Mouse (Mus musculus): ENCODE data around the gene Swap70. TPM values are rescaled to one million over a fixed set of nuclear protein-coding genes. Genes with fewer than 3 reads are reported as not detected.

Swap70 gene
- total RNA-seq, 2 experiments from 2014 or later: 41.5 to 71.0 TPM

DNA sequence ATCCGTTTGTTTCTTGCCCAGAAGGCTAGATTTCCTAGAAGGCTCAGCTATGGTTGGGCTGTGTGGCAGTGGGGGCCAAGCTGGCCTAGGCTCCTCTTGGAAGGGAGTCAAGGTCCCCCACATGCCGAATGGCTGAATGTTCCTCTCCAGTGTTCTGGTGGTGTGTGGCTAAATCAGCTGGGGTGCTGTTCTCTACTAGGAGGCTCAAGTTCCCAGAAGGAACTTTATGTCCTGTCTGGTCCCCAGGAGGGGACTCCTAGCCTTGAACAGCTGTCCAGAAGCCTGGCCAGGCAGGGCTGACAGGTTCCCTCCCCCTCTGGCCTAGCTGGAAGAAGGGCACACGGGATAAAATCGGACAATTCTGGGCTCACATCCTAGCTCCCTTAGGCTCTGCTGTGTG is 76.1 kb downstream of the Swap70 start:
- ATAC-seq (replicated peaks; ENCODE audit: poor library complexity, severe bottlenecking): no peak

DNA sequence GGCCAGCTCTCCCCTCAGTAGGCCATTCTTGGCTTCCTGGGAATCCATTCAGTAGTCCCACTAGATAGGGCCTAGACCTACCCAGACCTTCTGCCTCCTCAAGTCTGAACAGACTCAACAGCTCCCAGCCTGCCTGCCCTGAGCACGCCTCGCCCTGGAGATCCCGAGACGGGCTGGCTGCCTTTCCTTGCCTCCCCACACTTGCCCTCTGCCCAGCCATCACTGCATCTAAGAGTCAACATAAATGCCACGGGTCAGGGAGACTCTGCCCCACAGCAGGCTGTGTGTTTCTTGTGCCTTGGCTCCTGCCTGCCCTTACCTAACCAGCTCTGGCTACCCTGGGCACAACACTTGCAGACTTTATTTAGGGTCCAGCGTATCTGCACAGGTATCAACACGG is 76.6 kb downstream of the Swap70 start:
- ATAC-seq (replicated peaks; ENCODE audit: poor library complexity, severe bottlenecking): no peak

DNA sequence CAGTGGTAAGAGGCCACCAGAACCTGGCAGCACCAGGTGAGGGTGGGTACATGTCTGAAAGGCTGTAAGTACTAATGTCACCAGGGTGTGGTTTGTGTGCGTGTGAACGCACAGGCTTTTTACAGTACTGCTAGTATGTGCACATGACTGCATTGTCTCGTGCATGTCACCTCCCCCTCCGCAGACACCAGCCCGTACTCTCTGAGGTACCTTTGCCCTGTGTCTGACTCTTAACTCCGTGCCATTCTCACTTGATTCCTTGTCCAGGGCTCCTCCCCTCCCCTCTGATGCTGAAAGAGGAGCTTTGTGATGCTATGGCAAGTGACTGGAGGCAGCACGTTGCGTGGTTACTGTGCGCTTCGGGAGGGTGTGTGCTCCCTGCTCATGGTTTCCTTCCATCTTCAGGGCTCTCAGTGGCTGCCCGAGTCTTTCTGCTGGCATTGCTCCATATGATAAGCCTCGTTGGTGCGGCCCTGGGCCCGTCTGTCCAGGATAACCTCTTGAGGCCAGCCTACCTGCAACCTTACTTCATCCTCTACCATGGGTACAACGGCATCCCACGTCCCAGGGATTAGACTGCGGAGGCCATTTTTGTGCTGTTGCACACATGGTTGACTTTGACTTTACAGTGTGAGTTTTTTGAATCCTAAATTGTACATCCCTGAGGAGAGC is 77.4 kb downstream of the Swap70 start:
- ATAC-seq (replicated peaks; ENCODE audit: poor library complexity, severe bottlenecking): no peak

DNA sequence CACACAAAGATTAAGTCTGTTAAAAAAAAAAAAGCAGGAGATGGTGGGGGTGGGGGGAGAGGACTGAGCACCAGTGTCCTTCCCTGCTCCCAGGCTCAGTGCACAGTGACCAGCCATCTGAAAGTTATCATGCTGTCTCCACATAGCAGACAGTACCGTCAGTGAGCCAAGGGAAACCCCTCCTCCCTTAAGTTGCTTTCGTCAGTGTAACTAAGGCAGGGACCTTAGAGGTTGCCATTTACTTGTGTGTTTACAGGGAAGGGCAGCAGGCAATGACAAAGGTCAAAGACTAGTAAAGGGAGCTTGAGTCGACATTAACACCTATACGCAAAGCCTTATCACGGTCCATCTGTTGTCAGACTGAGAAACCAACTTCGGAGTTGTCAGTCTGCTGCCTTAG is 81.4 kb downstream of the Swap70 start:
- no peak for ATAC-seq (replicated peaks; ENCODE audit: poor library complexity, severe bottlenecking)

DNA sequence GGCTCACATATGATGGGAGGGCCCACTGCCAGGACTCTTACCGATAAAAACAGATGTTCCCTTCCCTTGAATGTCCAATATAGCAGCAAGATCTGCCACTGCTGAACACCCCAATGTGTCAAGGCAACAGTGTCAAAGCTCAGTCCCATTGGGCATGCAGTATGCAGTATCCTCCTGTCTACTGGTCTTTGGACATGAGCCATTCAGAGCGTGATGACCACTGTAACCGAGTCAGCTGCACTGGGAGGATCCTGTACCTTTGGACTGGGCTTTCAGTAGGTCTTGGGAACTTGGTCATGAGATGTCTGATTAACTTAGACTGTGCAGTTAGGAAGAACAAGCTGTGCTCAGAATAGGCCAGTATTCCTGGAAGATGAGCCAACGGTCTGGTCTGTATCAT is 84.0 kb downstream of the Swap70 start:
- no peak for ATAC-seq (replicated peaks; ENCODE audit: poor library complexity, severe bottlenecking)

DNA sequence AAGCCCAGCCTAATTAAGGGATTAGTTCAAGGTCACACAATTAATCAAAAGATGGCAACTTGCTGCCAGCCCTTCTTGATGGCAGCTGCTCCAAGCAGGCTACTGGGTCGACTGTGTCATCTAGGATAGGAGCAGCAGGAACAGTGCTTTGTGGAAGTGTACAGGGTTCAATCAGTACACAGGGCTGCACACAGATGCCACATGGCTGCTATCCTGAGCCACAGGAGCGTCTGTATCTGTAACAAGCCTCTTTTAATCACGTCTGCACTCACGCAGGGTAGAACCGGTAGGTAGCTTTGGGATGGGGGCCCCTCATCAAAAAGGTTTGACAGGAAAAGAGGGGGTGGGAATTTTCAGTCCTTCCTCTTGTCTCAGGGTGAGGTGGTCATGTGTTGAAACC is 84.8 kb downstream of the Swap70 start:
- no peak for ATAC-seq (replicated peaks; ENCODE audit: poor library complexity, severe bottlenecking)

DNA sequence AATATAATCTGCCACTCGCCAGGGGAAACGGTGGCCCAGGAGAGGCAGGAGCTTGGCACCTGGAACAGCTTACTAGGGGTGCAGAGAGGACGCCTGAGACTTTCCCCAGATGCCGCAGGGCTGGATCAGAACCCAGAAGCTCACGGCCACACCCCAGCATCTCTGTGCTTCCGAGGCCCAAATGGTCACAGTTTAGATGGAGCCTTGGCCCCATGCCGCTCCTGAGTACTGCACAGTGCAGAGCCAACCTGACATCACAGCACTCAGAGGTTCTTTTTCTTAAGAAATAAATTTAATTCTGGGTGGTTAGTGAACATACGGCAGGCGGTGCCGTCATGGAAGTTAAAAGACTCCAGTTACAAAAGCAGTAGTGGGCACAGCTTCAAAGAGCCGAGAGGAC is 86.2 kb downstream of the Swap70 start:
- no peak for ATAC-seq (replicated peaks; ENCODE audit: poor library complexity, severe bottlenecking)

DNA sequence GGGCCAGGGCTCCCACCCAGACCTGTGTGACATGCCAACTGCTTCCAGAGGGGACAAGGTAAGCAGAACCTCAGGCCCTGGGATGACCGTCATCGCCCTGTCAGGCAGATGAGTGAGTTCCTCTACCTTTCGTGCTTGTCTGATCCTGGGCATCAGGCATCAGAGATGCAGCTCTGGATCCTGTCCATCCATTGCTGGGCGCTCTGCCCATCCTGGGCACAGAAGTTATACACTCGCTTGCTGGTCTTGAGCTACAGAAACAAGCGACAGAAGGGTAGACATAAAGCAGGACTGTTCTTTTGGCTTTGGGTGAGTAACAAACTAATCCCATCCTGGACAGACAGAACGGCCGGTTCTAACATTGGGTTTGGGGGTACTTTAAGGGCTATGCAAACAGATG is 87.7 kb downstream of the Swap70 start:
- no peak for ATAC-seq (replicated peaks; ENCODE audit: poor library complexity, severe bottlenecking)

DNA sequence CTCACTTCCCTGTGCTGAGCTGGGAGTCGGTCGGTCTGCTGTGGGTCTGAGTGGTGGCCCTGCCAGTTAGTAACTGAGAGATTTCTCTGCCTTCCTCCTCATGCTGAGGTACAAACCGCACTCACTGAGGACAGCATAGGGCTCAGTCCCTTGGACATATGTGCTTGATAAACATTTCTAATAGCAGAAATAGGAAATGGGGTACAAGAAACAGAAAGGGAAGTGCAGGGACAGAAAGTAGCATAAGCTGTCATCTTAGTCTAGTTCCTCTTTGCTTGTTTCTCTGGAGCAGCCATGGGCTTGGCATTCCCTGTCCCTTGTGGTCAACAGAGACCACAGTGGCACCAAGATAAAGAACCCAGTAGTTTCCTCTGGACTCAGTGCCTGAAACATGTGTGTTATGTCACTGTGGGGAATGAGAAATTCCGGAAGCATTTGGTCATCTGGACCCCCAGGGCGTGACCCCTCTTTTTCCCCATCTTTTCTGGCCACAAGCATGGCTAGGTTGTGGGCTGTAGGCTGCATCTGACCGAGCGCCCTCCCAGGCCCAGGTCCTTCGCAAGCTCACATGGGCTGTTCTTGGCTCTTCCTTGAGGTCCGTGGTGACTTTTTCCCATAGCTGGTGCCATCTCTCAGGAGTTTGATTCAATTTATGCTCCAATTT is 92.0 kb downstream of the Swap70 start:
- ATAC-seq (replicated peaks; ENCODE audit: poor library complexity, severe bottlenecking): peak; percentile 92

DNA sequence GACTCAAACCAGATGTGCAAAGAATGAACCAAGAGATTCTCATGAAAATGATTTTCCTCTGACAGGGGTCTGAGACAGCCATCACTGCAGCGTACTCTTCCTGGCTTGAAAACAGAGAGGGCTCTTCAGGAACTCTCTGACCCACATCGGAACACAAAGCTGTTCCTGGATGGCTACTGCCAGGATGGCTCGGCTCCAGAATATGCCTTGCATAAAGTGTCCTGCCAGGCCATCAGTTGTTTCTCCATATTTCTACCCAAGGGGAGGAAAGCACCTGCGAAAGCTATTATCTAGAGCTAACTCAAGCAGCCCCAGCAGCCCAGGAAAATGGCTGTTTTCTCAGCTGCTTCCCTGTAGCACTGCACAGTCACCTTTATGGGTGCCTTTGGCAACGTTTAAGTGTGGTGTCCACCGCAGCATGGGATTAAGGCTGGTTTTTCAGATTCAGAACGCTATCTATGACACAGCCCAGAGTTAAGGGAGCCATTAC is 92.9 kb downstream of the Swap70 start:
- ATAC-seq (replicated peaks; ENCODE audit: poor library complexity, severe bottlenecking): no peak

DNA sequence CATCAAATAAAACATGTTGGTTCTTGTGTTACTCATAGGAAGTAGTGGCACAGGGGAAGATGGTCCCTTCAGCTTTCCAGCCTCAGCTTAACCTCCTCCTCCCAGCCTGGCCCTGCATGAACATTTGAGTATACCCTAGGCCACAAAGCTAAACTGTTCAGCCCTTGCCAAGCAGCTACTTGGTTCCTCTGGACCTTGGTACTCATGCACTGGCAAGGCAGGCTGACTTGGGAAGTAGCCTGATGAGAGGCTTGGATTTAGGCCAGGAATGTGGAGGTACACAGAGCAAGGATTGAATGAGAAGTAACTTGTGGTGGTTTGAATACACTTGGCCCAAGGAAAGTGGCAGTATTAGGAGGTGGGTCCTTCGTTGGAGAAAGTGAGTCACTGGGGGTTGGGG is 93.8 kb downstream of the Swap70 start:
- no peak for ATAC-seq (replicated peaks; ENCODE audit: poor library complexity, severe bottlenecking)

DNA sequence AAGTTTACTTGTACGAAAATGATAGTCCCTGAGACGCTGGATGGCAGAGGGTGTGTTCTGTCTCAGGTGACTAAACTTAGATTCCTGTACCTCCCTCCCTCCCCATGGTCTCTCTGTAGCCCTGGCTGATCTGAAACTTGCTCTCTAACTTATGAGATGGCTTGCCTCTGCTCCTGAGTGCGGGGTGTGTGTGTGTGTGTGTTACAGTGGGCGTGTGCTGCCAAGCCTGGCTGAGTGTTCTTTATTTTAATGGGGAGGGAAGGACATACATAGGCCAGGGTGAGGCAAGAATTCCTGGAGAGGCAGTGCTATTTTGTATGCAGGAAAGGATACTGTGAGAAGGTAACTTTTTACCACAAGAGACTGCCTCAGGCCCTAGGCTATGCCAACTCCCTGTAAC is 95.9 kb downstream of the Swap70 start:
- no peak for ATAC-seq (replicated peaks; ENCODE audit: poor library complexity, severe bottlenecking)

DNA sequence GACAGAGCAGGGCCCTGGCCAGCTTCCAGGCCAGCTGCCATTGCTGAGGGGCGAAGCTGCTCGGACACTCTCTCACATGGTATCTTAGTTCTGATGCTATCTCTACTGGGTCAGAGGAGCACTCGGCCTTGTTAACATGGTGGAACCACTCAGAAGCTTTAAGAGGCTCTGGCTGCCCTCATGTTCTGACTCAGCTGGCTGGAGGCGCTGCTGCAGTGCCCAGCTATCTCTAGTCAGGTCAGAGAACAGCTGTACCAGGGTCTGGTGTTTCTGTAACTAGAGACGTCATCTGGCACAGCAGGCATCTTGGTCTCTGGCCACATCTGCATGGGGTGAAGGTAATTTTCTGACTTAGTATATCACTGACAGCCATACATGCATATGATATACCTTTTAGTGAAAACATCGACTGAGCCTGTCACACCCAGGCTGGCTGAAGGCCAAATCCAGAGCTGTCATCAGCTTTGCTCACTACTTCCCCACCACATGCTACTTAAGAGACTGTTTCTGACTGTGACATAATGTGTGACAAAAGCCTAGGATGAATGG is 97.5 kb downstream of the Swap70 start:
- ATAC-seq (replicated peaks; ENCODE audit: poor library complexity, severe bottlenecking): no peak

DNA sequence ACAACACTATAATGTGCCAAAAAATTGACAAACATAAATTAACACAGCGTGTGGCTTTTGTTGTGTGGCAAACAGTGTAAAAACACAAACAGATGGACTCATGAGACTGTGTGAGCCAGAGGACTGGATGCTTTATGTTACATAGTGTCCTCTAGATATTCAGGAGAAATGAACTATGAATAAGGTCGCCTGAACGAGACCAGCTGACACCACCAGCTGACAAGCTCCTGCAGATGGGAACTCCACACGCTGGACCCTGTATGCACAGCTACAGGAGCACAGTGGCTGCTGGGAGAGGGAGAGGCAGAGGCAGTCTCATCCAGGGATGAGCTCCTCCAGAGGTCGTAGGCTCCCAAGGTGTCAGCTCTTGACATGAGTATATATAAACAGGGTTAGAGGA is 99.6 kb downstream of the Swap70 start:
- ATAC-seq (replicated peaks; ENCODE audit: poor library complexity, severe bottlenecking): no peak

DNA sequence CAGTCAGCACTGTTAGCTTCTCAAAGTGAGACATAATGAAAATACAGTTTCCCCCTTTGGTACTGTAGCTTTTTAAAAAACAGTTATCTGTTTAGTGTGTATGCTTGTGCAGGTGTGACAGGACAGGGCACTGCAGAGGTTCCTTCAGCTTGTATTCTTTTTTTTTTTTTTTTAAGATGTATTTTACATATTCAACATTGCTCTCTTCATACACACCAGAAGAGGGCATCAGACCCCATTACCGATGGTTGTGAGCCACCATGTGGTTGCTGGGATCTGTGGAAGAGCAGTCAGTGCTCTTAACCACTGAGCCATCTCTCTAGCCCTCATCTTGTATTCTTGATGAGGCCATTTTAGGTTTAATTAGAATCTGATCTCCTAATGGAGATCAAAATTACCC is 103.3 kb downstream of the Swap70 start:
- ATAC-seq (replicated peaks; ENCODE audit: poor library complexity, severe bottlenecking): no peak

DNA sequence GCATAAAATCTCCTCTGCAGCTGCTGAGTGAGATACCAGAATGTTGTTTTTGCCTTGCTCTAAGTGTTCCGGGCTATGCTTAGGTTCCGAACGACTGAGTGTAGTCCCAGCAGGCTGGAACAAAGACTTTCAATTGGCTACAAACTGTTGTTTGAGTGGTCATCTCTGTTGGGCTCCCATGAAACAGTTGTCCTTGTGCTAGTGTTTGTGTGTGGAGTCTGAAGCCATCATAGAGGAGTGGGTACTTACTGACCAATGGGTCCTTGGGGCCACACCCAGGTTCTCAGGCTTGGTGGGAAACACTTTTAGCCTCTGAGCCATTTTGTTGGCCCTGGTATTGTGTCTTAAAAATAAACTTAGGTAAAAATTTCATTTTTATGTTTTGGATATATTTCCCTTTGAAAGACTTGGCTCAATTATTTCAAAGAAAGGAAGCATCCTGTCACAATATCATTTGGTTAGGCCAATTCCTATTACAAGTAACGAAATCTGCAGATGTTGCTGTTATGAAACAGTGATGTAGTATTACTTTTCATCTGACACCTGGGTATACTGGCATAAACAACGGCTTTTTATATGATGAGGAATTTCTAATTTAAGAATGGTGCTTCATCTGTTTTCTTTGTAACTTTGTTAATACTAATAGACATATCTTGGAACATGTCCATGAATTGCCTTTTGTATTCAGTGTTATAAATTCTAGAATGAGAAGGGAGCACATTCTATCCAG is 104.0 kb downstream of the Swap70 start:
- ATAC-seq (replicated peaks; ENCODE audit: poor library complexity, severe bottlenecking): no peak

Other genes with a start within 250 kb of the Swap70 start
- 18.8 and 30.2 TPM in 2 replicates for gene Tmem41b, start 234.8 kb upstream of the Swap70 start, total RNA-seq (2014; fragmentation: Nextera tagmentation)
- 21.6 and 40.5 TPM in 2 replicates for gene Tmem41b, start 234.8 kb upstream of the Swap70 start, total RNA-seq (2017)
- gene Ipo7, start 203.4 kb upstream of the Swap70 start, total RNA-seq (2014; fragmentation: Nextera tagmentation): 111 and 115 TPM in 2 replicates
- 239 and 262 TPM in 2 replicates for gene Ipo7, start 203.4 kb upstream of the Swap70 start, total RNA-seq (2017)
- gene Zfp143, start 160.5 kb upstream of the Swap70 start, total RNA-seq (2014; fragmentation: Nextera tagmentation): 13.4 and 21.6 TPM in 2 replicates
- 27.1 and 37.4 TPM in 2 replicates for gene Zfp143, start 160.5 kb upstream of the Swap70 start, total RNA-seq (2017)
- 50.6 and 50.9 TPM in 2 replicates for gene Wee1, start 99.7 kb upstream of the Swap70 start, total RNA-seq (2014; fragmentation: Nextera tagmentation)
- 31.9 and 33.1 TPM in 2 replicates for gene Wee1, start 99.7 kb upstream of the Swap70 start, total RNA-seq (2017)

Measured in granulocyte monocyte progenitor cell, adult 5-6 weeks (primary cell).